Mouse (Mus musculus) layer of hippocampus, adult 2 months (tissue): Measurements from ENCODE around the gene Ap5m1. TPM values are rescaled to one million over a fixed set of nuclear protein-coding genes. Genes with fewer than 3 reads are reported as not detected.
A peak's percentile ranks its signal among the peaks of the same experiment; 100 is the strongest.

Experiments
- DNase-seq, 2 experiments: peaks; one replicate each; pipeline ENCODE4 v3.0.0; 2022; ENCODE audit warnings: low spot score in 2 of 2
- H3K27ac ChIP-seq: fragments of 200-600 bp; 2 replicates; pipeline ENCODE4 v1.8.1; 2022
- H3K4me3 ChIP-seq: fragments of 200-600 bp; 2 replicates; pipeline ENCODE4 v1.8.1; 2022; ENCODE audit warnings: mild to moderate bottlenecking
- CTCF ChIP-seq: fragments of 200-600 bp; conservative IDR thresholded peaks from 2 replicates; pipeline ENCODE4 v1.8.1; 2022; ENCODE audit warnings: antibody characterized with exemption, mild to moderate bottlenecking, moderate library complexity
- long read RNA-seq, 2 experiments: library from polyadenylated mRNA; stranded (forward); transcript quantifications; one replicate each; pipeline ENCODE4 v2.0.0; 2021; ENCODE audit warnings: borderline mapping rate in 2 of 2
- total RNA-seq, 2 experiments: library from RNA; stranded (reverse); gene quantifications; 2 replicates each; pipeline ENCODE4 v1.2.3; 2021

The Ap5m1 gene
- 10 to 100 TPM; 20.4 to 23.0 TPM for total RNA-seq
- long read RNA-seq, experiment 1, full-length matches to known transcripts = 7 of 11 reads
- long read RNA-seq, experiment 1, partial matches to known transcripts = 0 of 11 reads
- long read RNA-seq, experiment 1, other reads (novel, unspliced or antisense) = 4 of 11 reads
- long read RNA-seq, experiment 2, full-length matches to known transcripts = 12 of 18 reads
- long read RNA-seq, experiment 2, partial matches to known transcripts = 1 of 18 reads
- long read RNA-seq, experiment 2, other reads (novel, unspliced or antisense) = 5 of 18 reads

GRCm38 (mm10) chr14:49065529-49066273, at the start of gene Ap5m1:
Ap5m1 (plus strand) TSS chr14:49066097.
- no peak for DNase-seq
- TF ChIP-seq CTCF = no peak
- H3K27ac ChIP-seq = peak within 1 kb of the TSS; percentile 96
- H3K4me3 ChIP-seq = peak within 1 kb of the TSS; percentile 89

DNA sequence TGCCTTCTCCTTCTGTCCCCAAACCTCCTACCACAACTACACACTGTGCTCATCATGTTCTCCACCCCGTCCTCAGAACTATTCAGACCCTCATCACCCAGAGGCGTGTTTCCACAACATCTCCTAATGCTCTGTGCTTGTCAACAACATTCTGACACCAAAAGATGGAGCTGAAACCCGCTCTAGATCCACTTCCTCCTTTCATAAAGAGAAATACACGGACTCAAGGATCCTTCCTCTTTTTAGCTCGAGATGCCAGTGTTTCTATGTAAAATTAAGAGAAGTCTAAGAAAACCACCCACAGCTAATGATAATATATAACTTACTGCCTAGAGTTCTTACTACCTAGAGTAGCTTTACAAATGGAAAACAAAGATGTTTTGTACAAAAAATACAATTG, 46.1 kb upstream of the Ap5m1 start:
- no peak for DNase-seq
- no peak overlapping the region for H3K4me3 ChIP-seq
- H3K27ac ChIP-seq = no peak overlapping the region
- no peak for TF ChIP-seq CTCF

- Histone ChIP-seq H3K4me3 (no peak overlapping the region), H3K27ac (no peak overlapping the region)
- DNase-seq = no peak
- no peak for TF ChIP-seq CTCF
Measured at GRCm38 (mm10) chr14:49027040-49027778, 38.7 kb upstream of the Ap5m1 start.

- TF ChIP-seq CTCF = peak; percentile 77
- no peak overlapping the region for H3K27ac ChIP-seq
- no peak overlapping the region for H3K4me3 ChIP-seq
- no peak for DNase-seq
Measured at GRCm38 (mm10) chr14:49027779-49028368, 38.0 kb upstream of the Ap5m1 start.

DNA sequence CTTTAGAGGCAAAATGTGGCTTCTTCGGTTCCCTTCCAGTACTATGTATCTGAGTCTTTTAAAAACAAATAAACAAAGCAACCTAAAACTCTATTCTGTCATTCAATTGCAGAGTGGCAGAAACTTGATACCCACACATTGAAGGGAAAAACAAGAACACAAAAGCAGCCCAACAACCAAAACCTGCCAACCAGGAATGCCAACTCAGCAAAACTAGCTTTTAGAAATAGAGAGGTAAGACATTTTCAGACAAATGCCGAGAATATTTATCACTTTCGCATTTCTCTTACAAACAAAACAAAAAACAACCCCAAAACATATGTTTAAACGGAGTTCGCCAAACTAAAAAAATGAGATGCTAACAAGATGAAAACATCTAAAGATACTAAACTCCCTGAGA, 36.9 kb upstream of the Ap5m1 start:
- TF ChIP-seq CTCF = no peak
- Histone ChIP-seq H3K4me3 (no peak overlapping the region), H3K27ac (no peak overlapping the region)
- DNase-seq = no peak

GRCm38 (mm10) chr14:49045610-49046009, 20.3 kb upstream of the Ap5m1 start:
- DNase-seq = peak in 1 of 2 experiments; percentile 24
- no peak overlapping the region for H3K4me3 ChIP-seq
- peak overlapping the region; percentile 6; the same call in 1 of the 2 replicates for H3K27ac ChIP-seq
- TF ChIP-seq CTCF = no peak

DNA sequence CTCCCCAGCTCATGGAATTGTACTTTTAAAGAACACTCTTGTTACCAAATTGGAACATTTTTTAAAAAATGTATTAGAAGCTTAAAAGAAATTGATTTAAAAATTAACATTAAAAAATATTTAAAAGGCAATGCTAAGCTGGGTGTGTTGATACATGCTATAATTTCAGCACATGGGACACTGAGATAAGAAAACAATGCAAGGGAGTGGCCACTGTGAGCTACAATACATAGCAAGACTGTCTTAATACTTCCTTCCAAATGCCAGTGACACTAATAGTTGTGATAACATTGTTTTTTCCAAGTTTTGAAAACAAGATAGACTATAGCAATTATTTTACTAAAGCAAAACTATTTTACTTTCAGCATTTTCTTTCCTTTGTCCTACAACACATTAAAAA, 16.4 kb upstream of the Ap5m1 start:
- DNase-seq = no peak
- Histone ChIP-seq H3K4me3 (no peak overlapping the region), H3K27ac (no peak overlapping the region)
- TF ChIP-seq CTCF = no peak

DNA sequence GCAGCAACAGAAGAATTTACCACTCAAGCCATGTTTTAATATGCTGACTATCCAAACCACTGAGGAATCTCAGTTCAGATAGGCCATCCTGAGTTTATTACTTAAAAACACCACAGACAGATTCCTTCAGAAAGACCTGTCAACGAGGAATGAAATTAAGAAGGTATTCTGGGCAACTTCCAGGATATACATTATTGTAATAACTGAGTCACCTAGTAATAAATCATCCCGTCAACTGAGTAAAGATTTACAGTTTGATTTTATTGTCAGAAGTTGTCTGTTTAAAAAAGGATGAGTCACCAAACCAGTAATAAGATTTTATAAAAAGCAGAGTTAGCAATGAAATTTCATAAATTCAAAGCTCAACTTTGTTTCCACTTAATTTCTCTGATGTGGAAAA, 2.1 kb upstream of the Ap5m1 start:
- no peak for TF ChIP-seq CTCF
- no peak for DNase-seq
- Histone ChIP-seq H3K27ac (no peak overlapping the region), H3K4me3 (no peak overlapping the region)

DNA sequence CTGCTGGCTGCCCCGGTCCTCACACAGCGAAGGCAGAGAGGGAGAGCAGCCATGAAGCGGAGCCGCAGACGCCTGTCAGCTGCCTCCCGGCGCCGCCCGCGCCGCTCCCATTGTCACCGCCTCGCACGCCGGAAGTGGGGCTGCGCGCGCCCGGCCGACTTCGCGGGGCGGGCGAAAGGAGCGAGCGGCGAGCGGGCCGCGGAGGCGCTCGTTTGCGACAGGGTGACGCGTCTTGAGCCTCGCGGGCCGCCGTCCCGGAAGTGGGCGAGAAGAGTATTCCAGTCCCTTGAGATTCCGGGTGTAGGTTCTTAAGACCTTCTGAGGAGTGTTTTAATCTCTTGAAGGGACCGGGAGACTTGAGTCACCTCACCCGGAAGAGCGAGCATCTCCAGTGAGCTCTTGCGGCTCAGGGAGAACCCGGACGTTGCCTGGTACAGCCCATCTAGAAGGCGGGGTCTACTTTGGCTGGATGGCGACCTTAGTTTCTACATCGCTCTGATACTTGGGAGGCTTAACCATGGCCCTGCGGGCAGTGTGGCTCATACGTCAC, 452 bp downstream of the Ap5m1 start, which contains the start of gene Exoc5:
Gene Exoc5 (minus strand): TSS at position 380 of the 550 bp plus-strand sequence.
- H3K27ac ChIP-seq = peak within 1 kb of the TSS; percentile 96
- no peak for TF ChIP-seq CTCF
- DNase-seq = peak; percentile 96 to 98

GRCm38 (mm10) chr14:49072837-49073236, 6.9 kb downstream of the Ap5m1 start:
- Histone ChIP-seq H3K4me3 (no peak overlapping the region), H3K27ac (no peak overlapping the region)
- DNase-seq = no peak
- no peak for TF ChIP-seq CTCF

More for the DNA sequence above, 452 bp downstream of the Ap5m1 start, which contains the start of gene Exoc5:
- H3K4me3 ChIP-seq = peak within 1 kb of the TSS; percentile 89

DNA sequence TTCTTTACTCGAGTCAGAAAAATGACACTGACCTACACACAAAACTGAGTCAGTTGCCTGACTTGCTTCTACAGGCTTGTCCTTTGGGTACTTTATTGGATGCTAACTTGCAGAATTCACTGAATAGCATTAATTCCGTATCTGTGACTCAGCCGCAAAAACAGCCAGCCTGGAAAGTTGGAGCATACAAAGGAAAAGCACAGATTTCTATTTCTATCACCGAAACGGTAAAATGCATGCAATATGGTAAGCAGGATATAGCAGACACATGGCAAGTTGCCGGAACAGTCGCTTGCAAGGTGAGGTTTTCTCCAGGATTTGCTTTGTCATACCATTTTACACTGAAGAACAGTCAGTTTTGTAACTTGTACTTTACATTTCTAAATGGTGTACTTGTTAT, 8.0 kb downstream of the Ap5m1 start:
- TF ChIP-seq CTCF = no peak
- peak in 1 of 2 experiments; percentile 15 for DNase-seq
- H3K4me3 ChIP-seq = no peak overlapping the region
- H3K27ac ChIP-seq = no peak overlapping the region

DNA sequence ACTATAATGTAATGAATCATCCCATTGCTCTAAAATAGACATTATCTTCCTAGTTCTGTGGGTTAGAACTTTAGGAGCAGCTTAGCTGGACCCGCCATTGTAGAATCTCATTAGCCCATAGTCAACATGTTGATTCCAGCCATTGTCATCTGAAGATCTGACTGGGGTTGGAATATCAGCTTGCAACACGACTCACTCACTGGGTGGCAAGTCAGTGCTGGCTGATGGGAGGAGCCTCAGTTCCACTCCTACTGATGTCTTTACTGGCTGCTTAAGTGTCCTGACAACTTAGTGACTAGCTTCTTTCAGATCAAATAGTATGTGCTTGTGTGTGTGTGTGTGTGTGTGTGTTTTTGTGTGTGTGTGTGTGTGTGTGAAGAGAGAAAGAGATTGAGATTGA, 8.5 kb downstream of the Ap5m1 start:
- TF ChIP-seq CTCF = no peak
- no peak for DNase-seq
- H3K4me3 ChIP-seq = no peak overlapping the region
- H3K27ac ChIP-seq = no peak overlapping the region

DNA sequence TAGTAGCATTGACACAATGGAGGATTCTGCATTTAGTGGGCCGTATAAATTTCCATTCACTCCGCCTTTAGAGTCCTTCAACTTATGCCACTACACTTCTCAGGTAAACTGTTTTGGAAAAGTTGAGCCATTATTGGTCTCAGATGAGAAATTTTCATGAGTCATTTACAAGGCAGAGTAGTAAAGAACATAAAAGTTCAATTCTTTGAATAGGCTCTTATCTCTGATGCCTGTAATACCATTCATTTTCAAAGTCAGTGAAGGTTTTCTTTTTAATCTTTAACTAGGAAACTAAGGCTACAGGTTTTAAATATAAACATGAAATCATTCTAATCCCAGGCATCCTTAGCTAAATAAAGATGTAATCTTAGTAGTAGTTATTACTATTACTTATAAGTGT, 12.9 kb downstream of the Ap5m1 start:
- no peak for TF ChIP-seq CTCF
- H3K27ac ChIP-seq = no peak overlapping the region

More for the DNA sequence above, 12.9 kb downstream of the Ap5m1 start:
- no peak for DNase-seq
- H3K4me3 ChIP-seq = no peak overlapping the region
